In genomic region chr5:65779401-65780063, GRCm38 (mm10) we compare ENCODE assay signal across 28 mouse cellular contexts. TPM values are rescaled to one million over a fixed set of nuclear protein-coding genes. Genes with fewer than 3 reads are reported as not detected.
A peak's percentile ranks its signal among the peaks of the same experiment; 100 is the strongest.
DNase-seq lines count a peak whose midpoint lies in the region; ATAC-seq and TF ChIP-seq lines count a peak whose summit lies in the region.
"Had no signal": no experiment of that assay in that cellular context is flagged by ENCODE, and none has a peak within 500 bp of the region (broad histone marks: within the 10 kb centered on the region; RNA-seq: fewer than 3 reads in every experiment).

No protein-coding gene starts in this region.

- H3K4me1 ChIP-seq in forebrain, embryonic 11.5 days (replicated peaks; ENCODE audit: control insufficient read depth, insufficient read depth, low read length) = 0 out of 2 replicates have a peak, but pooled peaks cover 2% of the 10 kb centered on the region
- no peaks in the 10 kb centered on the region for H3K4me1 ChIP-seq in forebrain, postnatal 0 days (ENCODE audit: insufficient read depth)
- H3K4me1 ChIP-seq in midbrain, embryonic 10.5 days = peaks cover 15% of the 10 kb centered on the region
- H3K4me1 ChIP-seq in midbrain, embryonic 15.5 days = no peaks in the 10 kb centered on the region
- peaks cover 3% of the 10 kb centered on the region; the same call in 1 of the 2 replicates for H3K4me1 ChIP-seq in forebrain, embryonic 14.5 days (ENCODE audit: control insufficient read depth, insufficient read depth, low read length)
- no peaks in the 10 kb centered on the region for H3K4me1 ChIP-seq in midbrain, embryonic 16.5 days (ENCODE audit: control insufficient read depth, insufficient read depth, low read length)
- no peaks in the 10 kb centered on the region for H3K4me1 ChIP-seq in liver, embryonic 12.5 days
- H3K4me1 ChIP-seq: embryonic facial prominence, embryonic 12.5 days; hindbrain, embryonic 12.5 days; intestine, embryonic 15.5 days had no signal

- no peak for DNase-seq in forebrain, embryonic 11.5 days (ENCODE audit: low spot score)
- no peak for DNase-seq in forebrain, postnatal 0 days
- peak; percentile 57 for DNase-seq in midbrain, embryonic 10.5 days (ENCODE audit: low spot score)
- peak; percentile 40 for DNase-seq in forebrain, embryonic 14.5 days (ENCODE audit: low spot score)
- no peak for DNase-seq in thymus, postnatal 4 days
- DNase-seq: adrenal gland, adult 8-10 months; cerebellum, adult 8-10 months; cerebellum, postnatal 25 days; embryo, embryonic 11 days; gastrocnemius, postnatal 10 days; heart, postnatal 36 days; kidney, adult 8-10 months; kidney, postnatal 4 days; left cerebral cortex, postnatal 4 days; lung, adult 2 months; lung, postnatal 14 days; right cerebral cortex, postnatal 4 days had no signal

- WGBS in forebrain, embryonic 11.5 days = 39% methylated on average over 3 of the region's 3 CpGs
- 12% methylated on average over 3 of the region's 3 CpGs for WGBS in forebrain, postnatal 0 days
- 43% methylated on average over 3 of the region's 3 CpGs for WGBS in midbrain, embryonic 10.5 days
- 23% methylated on average over 3 of the region's 3 CpGs for WGBS in midbrain, embryonic 15.5 days
- WGBS in forebrain, embryonic 14.5 days = 18% methylated on average over 3 of the region's 3 CpGs
- 11% methylated on average over 3 of the region's 3 CpGs for WGBS in midbrain, embryonic 16.5 days
- 82% methylated on average over 3 of the region's 3 CpGs for WGBS in liver, embryonic 12.5 days (ENCODE audit: insufficient replicate concordance)

- no peak overlapping the region for H3K4me2 ChIP-seq in forebrain, embryonic 11.5 days (ENCODE audit: low read depth, low read length, severe bottlenecking)
- no peak overlapping the region for H3K4me2 ChIP-seq in forebrain, postnatal 0 days (ENCODE audit: low read depth)
- no peak overlapping the region for H3K4me2 ChIP-seq in midbrain, embryonic 15.5 days
- H3K4me2 ChIP-seq in forebrain, embryonic 14.5 days (ENCODE audit: low read length) = no peak overlapping the region
- H3K4me2 ChIP-seq in midbrain, embryonic 16.5 days (ENCODE audit: low read length) = no peak overlapping the region
- H3K4me2 ChIP-seq in liver, embryonic 12.5 days = no peak overlapping the region
- H3K4me2 ChIP-seq: embryonic facial prominence, embryonic 12.5 days; heart, embryonic 11.5 days; hindbrain, embryonic 12.5 days; intestine, embryonic 15.5 days had no signal

- H3K27me3 ChIP-seq in forebrain, embryonic 11.5 days (ENCODE audit: control insufficient read depth, insufficient read depth, low read length) = no peaks in the 10 kb centered on the region
- H3K27me3 ChIP-seq in forebrain, postnatal 0 days (ENCODE audit: insufficient read depth, low read length) = no peaks in the 10 kb centered on the region
- no peaks in the 10 kb centered on the region for H3K27me3 ChIP-seq in midbrain, embryonic 10.5 days (ENCODE audit: low read depth, poor library complexity, severe bottlenecking)
- H3K27me3 ChIP-seq in midbrain, embryonic 15.5 days (replicated peaks) = no peaks in the 10 kb centered on the region
- no peaks in the 10 kb centered on the region for H3K27me3 ChIP-seq in forebrain, embryonic 14.5 days (replicated peaks; ENCODE audit: control insufficient read depth, insufficient read depth, low read length)
- no peaks in the 10 kb centered on the region for H3K27me3 ChIP-seq in midbrain, embryonic 16.5 days (ENCODE audit: control insufficient read depth, insufficient read depth, low read depth, low read length)
- H3K27me3 ChIP-seq in liver, embryonic 12.5 days (replicated peaks) = no peaks in the 10 kb centered on the region
- H3K27me3 ChIP-seq: embryonic facial prominence, embryonic 12.5 days; hindbrain, embryonic 12.5 days; intestine, embryonic 15.5 days had no signal

- peak overlapping the region; percentile 1; the same call in 1 of the 2 replicates for H3K27ac ChIP-seq in forebrain, embryonic 11.5 days (ENCODE audit: low read depth, low read length)
- H3K27ac ChIP-seq in forebrain, postnatal 0 days (ENCODE audit: low read depth, low read length) = no peak overlapping the region
- no peak overlapping the region; the same call in 1 of the 2 replicates for H3K27ac ChIP-seq in midbrain, embryonic 10.5 days (replicated peaks)
- no peak overlapping the region for H3K27ac ChIP-seq in midbrain, embryonic 15.5 days
- 0 out of 2 replicates have a peak overlapping the region, but pooled peaks have one; percentile 16 for H3K27ac ChIP-seq in forebrain, embryonic 14.5 days (ENCODE audit: low read depth, low read length)
- H3K27ac ChIP-seq in midbrain, embryonic 16.5 days (ENCODE audit: low read length) = no peak overlapping the region
- no peak overlapping the region for H3K27ac ChIP-seq in liver, embryonic 12.5 days
- H3K27ac ChIP-seq: embryonic facial prominence, embryonic 12.5 days; hindbrain, embryonic 12.5 days; hindbrain, postnatal 0 days; intestine, embryonic 15.5 days; kidney, postnatal 0 days; liver, embryonic 14.5 days had no signal

- H3K9ac ChIP-seq in forebrain, embryonic 11.5 days (ENCODE audit: low read length) = no peak overlapping the region
- H3K9ac ChIP-seq in forebrain, postnatal 0 days = no peak overlapping the region
- H3K9ac ChIP-seq in midbrain, embryonic 15.5 days = no peak overlapping the region
- H3K9ac ChIP-seq in forebrain, embryonic 14.5 days (ENCODE audit: low read length) = no peak overlapping the region
- H3K9ac ChIP-seq in midbrain, embryonic 16.5 days (ENCODE audit: low read depth, low read length) = no peak overlapping the region
- H3K9ac ChIP-seq in liver, embryonic 12.5 days = no peak overlapping the region
- H3K9ac ChIP-seq: embryonic facial prominence, embryonic 12.5 days; hindbrain, embryonic 12.5 days; intestine, embryonic 15.5 days; liver, embryonic 14.5 days had no signal

- ATAC-seq in forebrain, embryonic 11.5 days (replicated peaks; ENCODE audit: low FRiP score) = 0 out of 2 replicates have a peak, but pooled peaks have one; percentile 44
- no peak for ATAC-seq in forebrain, postnatal 0 days
- ATAC-seq in midbrain, embryonic 15.5 days (replicated peaks) = no peak
- peak; percentile 48; the same call in 1 of the 2 replicates for ATAC-seq in forebrain, embryonic 14.5 days
- ATAC-seq in midbrain, embryonic 16.5 days = peak; percentile 42; the same call in 1 of the 2 replicates
- no peak for ATAC-seq in liver, embryonic 12.5 days
- ATAC-seq: hindbrain, postnatal 0 days; intestine, embryonic 15.5 days had no signal

- TF ChIP-seq CTCF in forebrain, postnatal 0 days (IDR thresholded peaks at IDR 0.05; ENCODE audit: low read depth) = no peak

- H3K9me3 ChIP-seq in forebrain, embryonic 11.5 days (ENCODE audit: control insufficient read depth, low read length) = no peaks in the 10 kb centered on the region
- no peaks in the 10 kb centered on the region for H3K9me3 ChIP-seq in forebrain, postnatal 0 days (ENCODE audit: low read length)
- no peaks in the 10 kb centered on the region for H3K9me3 ChIP-seq in midbrain, embryonic 10.5 days (replicated peaks)
- no peaks in the 10 kb centered on the region for H3K9me3 ChIP-seq in midbrain, embryonic 15.5 days
- no peaks in the 10 kb centered on the region for H3K9me3 ChIP-seq in forebrain, embryonic 14.5 days (replicated peaks; ENCODE audit: control insufficient read depth, low read length)
- no peaks in the 10 kb centered on the region for H3K9me3 ChIP-seq in midbrain, embryonic 16.5 days (replicated peaks; ENCODE audit: control insufficient read depth, low read length, poor library complexity, severe bottlenecking)
- no peaks in the 10 kb centered on the region for H3K9me3 ChIP-seq in liver, embryonic 12.5 days (replicated peaks)
- H3K9me3 ChIP-seq: embryonic facial prominence, embryonic 12.5 days; G1E; hindbrain, embryonic 12.5 days; intestine, embryonic 15.5 days had no signal

- H3K4me3 ChIP-seq in forebrain, embryonic 11.5 days (ENCODE audit: low read depth, low read length) = no peak overlapping the region
- H3K4me3 ChIP-seq in forebrain, postnatal 0 days (ENCODE audit: low read depth, low read length) = no peak overlapping the region
- H3K4me3 ChIP-seq in midbrain, embryonic 10.5 days = no peak overlapping the region
- H3K4me3 ChIP-seq in midbrain, embryonic 15.5 days = no peak overlapping the region
- no peak overlapping the region for H3K4me3 ChIP-seq in forebrain, embryonic 14.5 days (ENCODE audit: low read depth, low read length)
- no peak overlapping the region for H3K4me3 ChIP-seq in midbrain, embryonic 16.5 days (ENCODE audit: low read depth, low read length)
- H3K4me3 ChIP-seq in liver, embryonic 12.5 days = no peak overlapping the region
- H3K4me3 ChIP-seq: embryonic facial prominence, embryonic 12.5 days; hindbrain, embryonic 12.5 days; intestine, embryonic 15.5 days had no signal

- H3K36me3 ChIP-seq in forebrain, embryonic 11.5 days (ENCODE audit: control insufficient read depth, insufficient read depth, low read length) = no peaks in the 10 kb centered on the region; the same call in 1 of the 2 replicates
- H3K36me3 ChIP-seq in forebrain, postnatal 0 days (ENCODE audit: insufficient read depth) = peaks cover 23% of the 10 kb centered on the region
- H3K36me3 ChIP-seq in midbrain, embryonic 10.5 days = peaks cover 82% of the 10 kb centered on the region
- H3K36me3 ChIP-seq in midbrain, embryonic 15.5 days (replicated peaks) = peaks cover 17% of the 10 kb centered on the region; the same call in 1 of the 2 replicates
- H3K36me3 ChIP-seq in forebrain, embryonic 14.5 days (ENCODE audit: control insufficient read depth, insufficient read depth, low read length) = peaks cover 43% of the 10 kb centered on the region
- H3K36me3 ChIP-seq in midbrain, embryonic 16.5 days (ENCODE audit: control insufficient read depth, insufficient read depth, low read length) = peaks cover 8% of the 10 kb centered on the region
- H3K36me3 ChIP-seq in liver, embryonic 12.5 days = peaks cover 70% of the 10 kb centered on the region

RNA-seq across cellular contexts. Expression of gene N4bp2, which starts 16.2 kb away (rescaled TPM):
- 47.1 and 56.3 TPM in 2 replicates for polyA plus RNA-seq in forebrain, embryonic 11.5 days (2014; fragmentation: Nextera tagmentation; extraction: Ambion mirVana)
- 27.4 and 37.7 TPM in 2 replicates for total RNA-seq in forebrain, postnatal 0 days (2014; rRNA removed)
- 5.5 and 8.6 TPM in 2 replicates for polyA plus RNA-seq in forebrain, postnatal 0 days (2015; fragmentation: Nextera tagmentation; extraction: Ambion mirVana)
- polyA plus RNA-seq in midbrain, embryonic 10.5 days (2016; fragmentation: Nextera tagmentation; extraction: Ambion mirVana) = 30.4 and 33.3 TPM in 2 replicates
- polyA plus RNA-seq in midbrain, embryonic 15.5 days (2015; fragmentation: Nextera tagmentation; extraction: Ambion mirVana) = 17.8 and 20.5 TPM in 2 replicates
- 22.4 and 29.9 TPM in 2 replicates for polyA plus RNA-seq in forebrain, embryonic 14.5 days (2014; fragmentation: Nextera tagmentation; extraction: Ambion mirVana)
- polyA plus RNA-seq in midbrain, embryonic 16.5 days (2015; fragmentation: Nextera tagmentation; extraction: Ambion mirVana) = 14.2 and 19.0 TPM in 2 replicates
- polyA plus RNA-seq in liver, embryonic 12.5 days (2016; fragmentation: Nextera tagmentation; extraction: Ambion mirVana) = 17.9 and 18.5 TPM in 2 replicates

Comparison
In these comparisons a context has a peak if more than half of its experiments do, and no peak if none do; other contexts are left out.
1. ATAC-seq: peak in forebrain, embryonic 11.5 days (single experiment), forebrain, embryonic 14.5 days (single experiment) and midbrain, embryonic 16.5 days (single experiment); none in forebrain, postnatal 0 days (single experiment), midbrain, embryonic 15.5 days (single experiment) and liver, embryonic 12.5 days (single experiment).
2. DNase-seq: peak in midbrain, embryonic 10.5 days (single experiment) and forebrain, embryonic 14.5 days (single experiment); none in forebrain, embryonic 11.5 days (single experiment), forebrain, postnatal 0 days (single experiment) and thymus, postnatal 4 days (single experiment).
3. H3K27ac ChIP-seq: peak in forebrain, embryonic 11.5 days (single experiment) and forebrain, embryonic 14.5 days (single experiment); none in forebrain, postnatal 0 days (single experiment), midbrain, embryonic 10.5 days (single experiment), midbrain, embryonic 15.5 days (single experiment), midbrain, embryonic 16.5 days (single experiment) and liver, embryonic 12.5 days (single experiment).